Mouse (Mus musculus): ENCODE measurements at regions not wholly inside any gene's neighbourhood (a gene's known extent, or its start where the extent isn't known, plus 50 kb on each side); places are given as distances from the start of the nearest gene placed in this dataset.
"Not testable (repeated sequence)": the region's sequence is repeated elsewhere in the genome, so short reads cannot be mapped to it uniquely, and the experiment has no call there.

GRCm38 (mm10) chr1:83970641-83971285, 393.2 kb downstream of the Pid1 start:
- DNase-seq (ENCODE audit: low spot score): no peak

GRCm38 (mm10) chr1:83964631-83965030, 399.3 kb downstream of the Pid1 start:
- not testable (repeated sequence) for DNase-seq (ENCODE audit: low spot score)

- DNase-seq (ENCODE audit: low spot score): no peak
Observed at GRCm38 (mm10) chr1:83961761-83962160, 402.2 kb downstream of the Pid1 start.

GRCm38 (mm10) chr1:83959756-83960155, 404.2 kb downstream of the Pid1 start:
- no peak for DNase-seq (ENCODE audit: low spot score)

- no peak for DNase-seq (ENCODE audit: low spot score)
Observed at GRCm38 (mm10) chr1:83922900-83923299, 441.1 kb downstream of the Pid1 start.

- no peak for DNase-seq (ENCODE audit: low spot score)
Observed at GRCm38 (mm10) chr1:83915454-83915853, 448.5 kb downstream of the Pid1 start.

- DNase-seq (ENCODE audit: low spot score): no peak
Observed at GRCm38 (mm10) chr1:83907347-83907746, 456.6 kb downstream of the Pid1 start.

- no peak for DNase-seq (ENCODE audit: low spot score)
Observed at GRCm38 (mm10) chr1:83906906-83907305, 457.1 kb downstream of the Pid1 start.

- DNase-seq (ENCODE audit: low spot score): no peak
Observed at GRCm38 (mm10) chr1:83900135-83900534, 463.8 kb downstream of the Pid1 start.

GRCm38 (mm10) chr1:83896650-83897049, 467.3 kb downstream of the Pid1 start:
- no peak for DNase-seq (ENCODE audit: low spot score)

- no peak for DNase-seq (ENCODE audit: low spot score)
Observed at GRCm38 (mm10) chr1:83879109-83879399, 471.1 kb upstream of the Sphkap start.

GRCm38 (mm10) chr1:83878330-83879108, 470.5 kb upstream of the Sphkap start:
- no peak for DNase-seq (ENCODE audit: low spot score)

GRCm38 (mm10) chr1:83870853-83871567, 463.0 kb upstream of the Sphkap start:
- no peak for DNase-seq (ENCODE audit: low spot score)

GRCm38 (mm10) chr1:83869046-83869445, 461.0 kb upstream of the Sphkap start:
- DNase-seq (ENCODE audit: low spot score): no peak

GRCm38 (mm10) chr1:83862541-83862940, 454.5 kb upstream of the Sphkap start:
- DNase-seq (ENCODE audit: low spot score): no peak

- no peak for DNase-seq (ENCODE audit: low spot score)
Observed at GRCm38 (mm10) chr1:83862128-83862527, 454.1 kb upstream of the Sphkap start.

- DNase-seq (ENCODE audit: low spot score): no peak
Observed at GRCm38 (mm10) chr1:83859732-83860424, 451.9 kb upstream of the Sphkap start.

GRCm38 (mm10) chr1:83853996-83854395, 446.0 kb upstream of the Sphkap start:
- no peak for DNase-seq (ENCODE audit: low spot score)

GRCm38 (mm10) chr1:83851081-83851480, 443.1 kb upstream of the Sphkap start:
- DNase-seq (ENCODE audit: low spot score): no peak

GRCm38 (mm10) chr1:83848414-83848813, 440.4 kb upstream of the Sphkap start:
- no peak for DNase-seq (ENCODE audit: low spot score)

GRCm38 (mm10) chr1:83847992-83848391, 440.0 kb upstream of the Sphkap start:
- DNase-seq (ENCODE audit: low spot score): no peak

- no peak for DNase-seq (ENCODE audit: low spot score)
Observed at GRCm38 (mm10) chr1:83844827-83845379, 436.9 kb upstream of the Sphkap start.
